Mouse (Mus musculus) cerebellum, adult 2 months (tissue): ENCODE results near the gene Cldn14.

Experiments used
- CTCF ChIP-seq: fragments of 200-500 bp; IDR thresholded peaks from 2 replicates; pipeline ENCODE4 v1.5.1; 2011; ENCODE audit warnings: low read depth, mild to moderate bottlenecking, control low read depth, low read length, moderate library complexity, borderline replicate concordance; ENCODE audit not compliant: insufficient read depth
- POLR2A ChIP-seq: fragments of 200-500 bp; IDR thresholded peaks from 2 replicates; pipeline ENCODE4 v1.6.1; 2011; ENCODE audit warnings: low read length, control low read depth, borderline replicate concordance; ENCODE audit not compliant: insufficient read depth

- TF ChIP-seq POLR2A (no peak), CTCF (no peak)
Observed at GRCm38 (mm10) chr16:93967893-93968292, 40.7 kb downstream of the Cldn14 start.
